Comparison of ENCODE assay signal across 8 mouse cellular contexts in the genomic region with DNA sequence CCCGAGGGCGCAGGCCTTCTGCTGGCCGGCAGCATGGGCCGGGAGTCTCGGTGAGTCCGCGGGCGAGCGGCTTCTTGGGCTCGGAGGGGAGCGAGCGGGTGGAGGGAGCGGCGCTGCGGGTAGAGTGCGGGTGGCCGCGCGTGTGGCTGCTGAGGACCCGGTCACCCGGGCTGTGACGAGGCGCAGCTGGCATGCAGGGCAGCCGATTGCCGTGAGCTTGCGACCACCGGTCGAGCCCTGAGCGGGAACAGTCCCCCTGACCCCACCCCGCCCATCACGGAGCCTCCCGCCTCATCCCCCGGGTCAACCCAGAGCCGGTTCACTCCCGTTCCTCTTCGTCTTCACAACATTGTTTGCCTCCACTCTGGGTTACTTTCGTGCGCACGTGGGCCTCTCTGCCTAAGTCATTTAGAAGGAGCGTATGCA. TPM values are rescaled to one million over a fixed set of nuclear protein-coding genes. Genes with fewer than 3 reads are reported as not detected.
A peak's percentile ranks its signal among the peaks of the same experiment; 100 is the strongest.
DNase-seq lines count a peak whose midpoint lies in the region; ATAC-seq and TF ChIP-seq lines count a peak whose summit lies in the region.

No protein-coding gene starts in this region.

- dilution Hi-C loops in CH12.LX (cut with MboI; ENCODE audit: extremely low pct_ligation_motif_present, extremely low pct_unique_long_range_greater_than_20kb, low sequenced_read_pairs), result no loop called here

- H3K4me2 ChIP-seq in CH12.LX (ENCODE audit: insufficient read depth, low read depth, poor library complexity, severe bottlenecking), result peak overlapping the region; percentile 95; the same call in 1 of the 2 replicates
- H3K4me2 ChIP-seq in forebrain, embryonic 12.5 days, result peak overlapping the region; percentile 71
- peak overlapping the region; percentile 88 for H3K4me2 ChIP-seq in liver, embryonic 13.5 days

- DNase-seq in frontal cortex, postnatal 25 days (ENCODE audit: low spot score in 2 of 2), result no peak
- no peak for DNase-seq in CH12.LX (ENCODE audit: extremely low read depth)
- no peak for DNase-seq in liver, embryonic 13.5 days
- DNase-seq in testis, postnatal 10 days (ENCODE audit: low spot score), result peak; percentile 54
- no peak for DNase-seq in ovary, postnatal 36 days (ENCODE audit: low spot score)
- no peak for DNase-seq in thymus, postnatal 36 days

- no peak for TF ChIP-seq RAD21 in CH12.LX (IDR thresholded peaks at IDR 0.05; ENCODE audit: low read depth, low read length)

- peak overlapping the region; percentile 88 for H3K9ac ChIP-seq in CH12.LX (ENCODE audit: insufficient read depth, low read depth)
- peak overlapping the region; percentile 86 for H3K9ac ChIP-seq in forebrain, embryonic 12.5 days
- H3K9ac ChIP-seq in liver, embryonic 13.5 days, result peak overlapping the region; percentile 94

- no peak overlapping the region for H3K27ac ChIP-seq in CH12.LX (ENCODE audit: insufficient read depth, low read depth)
- H3K27ac ChIP-seq in forebrain, embryonic 12.5 days, result no peak overlapping the region
- H3K27ac ChIP-seq in liver, embryonic 13.5 days, result peak overlapping the region; percentile 78

- under 1% methylated on average over 40 of the region's 40 CpGs for WGBS in forebrain, embryonic 12.5 days
- under 1% methylated on average over 40 of the region's 40 CpGs for WGBS in liver, embryonic 13.5 days (ENCODE audit: insufficient replicate concordance)

- TF ChIP-seq EP300 in CH12.LX (IDR thresholded peaks at IDR 0.05; ENCODE audit: low read length), result no peak

- ATAC-seq in frontal cortex, adult (ENCODE audit: low TSS enrichment), result peak; percentile 72
- ATAC-seq in forebrain, embryonic 12.5 days (ENCODE audit: low FRiP score), result no peak; the same call in 1 of the 2 replicates
- ATAC-seq in liver, embryonic 13.5 days (ENCODE audit: low read depth), result peak; percentile 60

- peaks cover 33% of the 10 kb centered on the region for H3K79me2 ChIP-seq in CH12.LX (replicated peaks; ENCODE audit: control insufficient read depth, extremely low read depth, insufficient read depth, poor library complexity, severe bottlenecking)

- H3K36me3 ChIP-seq in CH12.LX (replicated peaks in 1 of 2; ENCODE audit: control insufficient read depth in 1 of 2, insufficient read depth in 1 of 2, low read length in 1 of 2), result peaks cover 19 to 63% of the 10 kb centered on the region in 2 experiments
- H3K36me3 ChIP-seq in forebrain, embryonic 12.5 days (replicated peaks), result peaks cover 53% of the 10 kb centered on the region
- H3K36me3 ChIP-seq in liver, embryonic 13.5 days, result peaks cover 63% of the 10 kb centered on the region

- H3K4me1 ChIP-seq in CH12.LX (ENCODE audit: control insufficient read depth in 1 of 2, insufficient read depth in 2 of 2), result peaks cover 6 to 23% of the 10 kb centered on the region in 2 experiments; a peak in 3 of 4 replicates
- peaks cover 19% of the 10 kb centered on the region for H3K4me1 ChIP-seq in forebrain, embryonic 12.5 days
- H3K4me1 ChIP-seq in liver, embryonic 13.5 days (replicated peaks), result peaks cover 30% of the 10 kb centered on the region

- no peak for TF ChIP-seq POLR2A in CH12.LX (IDR thresholded peaks at IDR 0.05; ENCODE audit: low read depth, low read length)

- peak overlapping the region; percentile 95 to 98 (median 96) for H3K4me3 ChIP-seq in CH12.LX (replicated peaks in 1 of 3; ENCODE audit: low read depth in 2 of 3, low read length in 2 of 3, poor library complexity in 1 of 3)
- peak overlapping the region; percentile 88 for H3K4me3 ChIP-seq in forebrain, embryonic 12.5 days (replicated peaks)
- peak overlapping the region; percentile 100 for H3K4me3 ChIP-seq in liver, embryonic 13.5 days (replicated peaks)

- H3K27me3 ChIP-seq in CH12.LX (replicated peaks), result no peaks in the 10 kb centered on the region
- H3K27me3 ChIP-seq in forebrain, embryonic 12.5 days, result no peaks in the 10 kb centered on the region
- H3K27me3 ChIP-seq in liver, embryonic 13.5 days, result no peaks in the 10 kb centered on the region

- no peak for TF ChIP-seq CTCF in CH12.LX (conservative IDR thresholded peaks at IDR 0.05 in 1 of 2, IDR thresholded peaks at IDR 0.05 in 1 of 2; ENCODE audit: low read depth in 2 of 2, low read length in 2 of 2)

- in situ Hi-C loops in CH12.LX (cut with MboI; ENCODE audit: low pct_ligation_motif_present, low pct_unique_long_range_greater_than_20kb, low sequenced_read_pairs), result no loop called here

- no peaks in the 10 kb centered on the region for H3K9me3 ChIP-seq in CH12.LX (replicated peaks; ENCODE audit: low read length)
- H3K9me3 ChIP-seq in forebrain, embryonic 12.5 days, result no peaks in the 10 kb centered on the region
- H3K9me3 ChIP-seq in liver, embryonic 13.5 days (replicated peaks), result no peaks in the 10 kb centered on the region

TF ChIP-seq in CH12.LX, 34 proteins besides CTCF, POLR2A, EP300 and RAD21:
- no peak for TF ChIP-seq SMC3 (IDR thresholded peaks at IDR 0.05; ENCODE audit: low read depth, low read length)
- 0 out of 2 replicates have a peak, but pooled peaks have one; percentile 34 for TF ChIP-seq MAZ (IDR thresholded peaks at IDR 0.05; ENCODE audit: low read depth, low read length)
- no peak for TF ChIP-seq E2F4 (IDR thresholded peaks at IDR 0.05; ENCODE audit: insufficient replicate concordance, low read depth, low read length)
- no peak for TF ChIP-seq TBP (conservative IDR thresholded peaks at IDR 0.05; ENCODE audit: low read depth, low read length)
- TF ChIP-seq PAX5 (IDR thresholded peaks at IDR 0.05; ENCODE audit: low read length), result no peak
- TF ChIP-seq ZMIZ1 (IDR thresholded peaks at IDR 0.05; ENCODE audit: low read depth, low read length), result no peak; the same call in none of the 2 replicates
- TF ChIP-seq ZKSCAN1 (IDR thresholded peaks at IDR 0.05; ENCODE audit: borderline replicate concordance, low read depth, low read length), result no peak
- 0 out of 2 replicates have a peak, but pooled peaks have one; percentile 37 for TF ChIP-seq CHD1 (IDR thresholded peaks at IDR 0.05; ENCODE audit: low read depth, low read length)
- TF ChIP-seq USF1 (IDR thresholded peaks at IDR 0.05; ENCODE audit: low read depth, low read length), result no peak
- TF ChIP-seq UBTF (IDR thresholded peaks at IDR 0.05; ENCODE audit: low read depth, low read length), result 0 out of 2 replicates have a peak, but pooled peaks have one; percentile 57
- TF ChIP-seq NRF1 (IDR thresholded peaks at IDR 0.05; ENCODE audit: low read depth, low read length), result no peak
- TF ChIP-seq ZNF384 (IDR thresholded peaks at IDR 0.05; ENCODE audit: low read depth, low read length), result no peak
- TF ChIP-seq MXI1 (IDR thresholded peaks at IDR 0.05; ENCODE audit: low read depth, low read length), result 0 out of 2 replicates have a peak, but pooled peaks have one; percentile 2
- no peak for TF ChIP-seq MAX (IDR thresholded peaks at IDR 0.05; ENCODE audit: low read length)
- peak; percentile 28 for TF ChIP-seq SIN3A (IDR thresholded peaks at IDR 0.05; ENCODE audit: low read length)
TF ChIP-seq in CH12.LX: peak in this region for 5.

RNA-seq across cellular contexts. Expression of a gene that starts 0.3 kb away (rescaled TPM):
- total RNA-seq in CH12.LX (2012; rRNA removed), result 36.1 and 46.3 TPM in 2 replicates
- 35.4 and 37.4 TPM in 2 replicates for total RNA-seq in CH12.LX (2014; rRNA removed)
- 99.8 and 103 TPM in 2 replicates for polyA plus RNA-seq in CH12.LX (2012; ENCODE audit: insufficient read length, low read depth)
- 47.4 and 52.4 TPM in 2 replicates for polyA plus RNA-seq in forebrain, embryonic 12.5 days (2016; fragmentation: Nextera tagmentation; extraction: Ambion mirVana)
- 20.7 and 27.3 TPM in 2 replicates for polyA plus RNA-seq in liver, embryonic 13.5 days (2015; fragmentation: Nextera tagmentation; extraction: Ambion mirVana)

RNA-seq across cellular contexts. Expression of a gene that starts 12.4 kb away (rescaled TPM):
- total RNA-seq in CH12.LX (2012; rRNA removed) (29.9 and 41.0 TPM in 2 replicates), CH12.LX (2014; rRNA removed) (49.9 and 52.9 TPM in 2 replicates)
- 38.2 and 41.6 TPM in 2 replicates for polyA plus RNA-seq in CH12.LX (2012; ENCODE audit: insufficient read length, low read depth)
- 68.1 and 73.2 TPM in 2 replicates for polyA plus RNA-seq in forebrain, embryonic 12.5 days (2016; fragmentation: Nextera tagmentation; extraction: Ambion mirVana)
- 15.4 and 15.9 TPM in 2 replicates for polyA plus RNA-seq in liver, embryonic 13.5 days (2015; fragmentation: Nextera tagmentation; extraction: Ambion mirVana)

RNA-seq across cellular contexts. Expression of a gene that starts 35.5 kb away (rescaled TPM):
- 10.3 and 11.7 TPM in 2 replicates for total RNA-seq in CH12.LX (2012; rRNA removed)
- total RNA-seq in CH12.LX (2014; rRNA removed), result 11.0 TPM in 2 replicates
- polyA plus RNA-seq in CH12.LX (2012; ENCODE audit: insufficient read length, low read depth), result 8.5 and 8.7 TPM in 2 replicates
- 31.4 and 31.7 TPM in 2 replicates for polyA plus RNA-seq in forebrain, embryonic 12.5 days (2016; fragmentation: Nextera tagmentation; extraction: Ambion mirVana)
- polyA plus RNA-seq in liver, embryonic 13.5 days (2015; fragmentation: Nextera tagmentation; extraction: Ambion mirVana), result 7.0 and 7.8 TPM in 2 replicates

RNA-seq across cellular contexts. Expression of a gene that starts 57.8 kb away (rescaled TPM):
- total RNA-seq in CH12.LX (2012; rRNA removed), result 22.1 and 23.2 TPM in 2 replicates
- 35.0 and 36.1 TPM in 2 replicates for total RNA-seq in CH12.LX (2014; rRNA removed)
- 25.0 and 25.7 TPM in 2 replicates for polyA plus RNA-seq in CH12.LX (2012; ENCODE audit: insufficient read length, low read depth)
- 68.7 and 71.2 TPM in 2 replicates for polyA plus RNA-seq in forebrain, embryonic 12.5 days (2016; fragmentation: Nextera tagmentation; extraction: Ambion mirVana)
- 12.4 and 14.1 TPM in 2 replicates for polyA plus RNA-seq in liver, embryonic 13.5 days (2015; fragmentation: Nextera tagmentation; extraction: Ambion mirVana)
